Mouse (Mus musculus): ENCODE data around the gene C87436. TPM values are rescaled to one million over a fixed set of nuclear protein-coding genes. Genes with fewer than 3 reads are reported as not detected.

C87436 gene
- polyA plus RNA-seq, 1 experiment from 2014 or later = 33.6 TPM

Other genes starting within 250 kb of the C87436 start
- 7.5 and 12.0 TPM in 2 replicates for gene Tgfa, start 243.2 kb upstream of the C87436 start, polyA plus RNA-seq (2014; fragmentation: Nextera tagmentation; extraction: Ambion mirVana)
- gene Fam136a, start 72.7 kb upstream of the C87436 start, polyA plus RNA-seq (2014; fragmentation: Nextera tagmentation; extraction: Ambion mirVana) = 129 and 130 TPM in 2 replicates
- gene Snrpg, start 67.1 kb upstream of the C87436 start, polyA plus RNA-seq (2014; fragmentation: Nextera tagmentation; extraction: Ambion mirVana) = 554 and 764 TPM in 2 replicates
- 81.3 and 90.2 TPM in 2 replicates for gene Pcyox1, start 41.2 kb upstream of the C87436 start, polyA plus RNA-seq (2014; fragmentation: Nextera tagmentation; extraction: Ambion mirVana)
- 299 and 325 TPM in 2 replicates for gene Tia1, start 34.2 kb upstream of the C87436 start, polyA plus RNA-seq (2014; fragmentation: Nextera tagmentation; extraction: Ambion mirVana)
- gene Gm44790, start 11.7 kb upstream of the C87436 start, polyA plus RNA-seq (2014; fragmentation: Nextera tagmentation; extraction: Ambion mirVana) = 1.9 TPM in 1 of 2 replicates, not detected in the other
- 176 and 206 TPM in 2 replicates for gene Pcbp1, start 87.9 kb downstream of the C87436 start, polyA plus RNA-seq (2014; fragmentation: Nextera tagmentation; extraction: Ambion mirVana)
- gene Asprv1, start 189.8 kb downstream of the C87436 start, polyA plus RNA-seq (2014; fragmentation: Nextera tagmentation; extraction: Ambion mirVana) = 0.59 and 1.0 TPM in 2 replicates
- 15.3 and 16.4 TPM in 2 replicates for gene Mxd1, start 230.8 kb downstream of the C87436 start, polyA plus RNA-seq (2014; fragmentation: Nextera tagmentation; extraction: Ambion mirVana)
- 109 and 119 TPM in 2 replicates for gene Snrnp27, start 246.1 kb downstream of the C87436 start, polyA plus RNA-seq (2014; fragmentation: Nextera tagmentation; extraction: Ambion mirVana)